Mouse (Mus musculus) cerebellum, adult 8-10 months (tissue): ENCODE measurements around the gene Rtp3.

Experiments
- DNase-seq: peaks from one replicate; pipeline ENCODE4 v3.0.0; 2022

The Rtp3 gene

DNA sequence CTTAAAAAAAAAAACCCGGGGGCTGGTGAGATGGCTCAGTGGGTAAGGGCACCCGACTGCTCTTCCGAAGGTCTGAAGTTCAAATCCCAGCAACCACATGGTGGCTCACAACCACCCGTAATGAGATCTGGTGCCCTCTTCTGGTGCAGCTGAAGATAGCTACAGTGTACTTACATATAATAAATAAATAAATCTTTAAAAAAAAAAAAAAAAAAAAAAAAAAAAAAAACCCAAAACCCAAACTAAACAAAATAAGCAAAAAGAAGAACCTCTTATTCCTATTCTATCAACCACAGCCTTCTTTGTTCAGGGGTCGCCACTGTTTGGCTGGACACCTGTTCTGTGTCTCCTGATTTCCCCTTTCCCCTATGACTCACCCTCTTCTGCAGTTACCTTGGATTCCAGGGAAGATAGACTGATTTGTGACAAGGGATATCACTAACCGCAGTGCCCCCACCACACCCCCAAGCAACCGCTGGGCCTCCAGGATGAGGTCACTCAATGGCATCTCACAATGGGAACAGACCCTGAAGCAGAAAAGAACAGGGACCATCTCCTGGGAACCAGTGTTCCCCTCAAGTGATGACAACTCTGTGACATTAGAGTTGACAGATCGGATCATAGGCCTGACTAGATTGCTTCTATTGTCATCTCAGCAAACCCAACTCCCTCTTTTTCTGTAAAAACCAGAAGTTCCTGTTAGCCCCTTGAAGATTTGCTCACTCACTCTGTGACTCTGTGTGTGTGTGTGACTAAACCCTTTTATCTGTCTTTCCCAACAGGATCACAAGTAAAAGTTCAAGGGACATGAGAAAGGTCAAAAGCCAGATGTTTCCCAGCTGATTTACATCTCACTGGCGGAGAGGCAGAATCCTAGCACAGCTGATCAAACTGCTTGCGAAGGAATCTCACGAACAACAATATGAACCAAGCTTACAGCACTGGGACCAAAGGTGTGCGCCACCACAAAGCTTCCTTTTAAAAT, 52.6 kb downstream of the Rtp3 start:
- no peak for DNase-seq

DNA sequence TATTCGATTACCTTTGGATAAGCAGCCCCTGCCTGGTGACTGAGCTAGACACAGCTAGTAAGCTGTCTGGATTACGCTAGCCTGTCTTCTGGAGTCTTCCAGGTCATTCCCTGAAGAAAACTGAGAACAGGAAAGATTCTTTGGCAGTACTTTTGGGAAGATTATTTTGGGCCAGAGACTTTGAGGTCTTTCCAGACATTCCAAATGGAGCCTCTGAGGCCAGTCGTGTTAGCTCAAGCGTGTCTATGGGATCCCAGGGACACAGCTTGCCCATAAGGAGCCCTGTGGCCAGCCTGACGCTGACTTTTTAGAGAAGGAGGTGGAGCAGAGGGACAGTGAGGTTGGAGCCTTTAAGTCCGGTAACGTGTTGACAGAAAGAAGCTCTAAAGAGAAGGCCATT, 54.4 kb downstream of the Rtp3 start:
- DNase-seq: no peak
